Mouse (Mus musculus): ENCODE results near the gene Olfr1325.
"Not testable (repeated sequence)": the region's sequence is repeated elsewhere in the genome, so short reads cannot be mapped to it uniquely, and the experiment has no call there.

DNA sequence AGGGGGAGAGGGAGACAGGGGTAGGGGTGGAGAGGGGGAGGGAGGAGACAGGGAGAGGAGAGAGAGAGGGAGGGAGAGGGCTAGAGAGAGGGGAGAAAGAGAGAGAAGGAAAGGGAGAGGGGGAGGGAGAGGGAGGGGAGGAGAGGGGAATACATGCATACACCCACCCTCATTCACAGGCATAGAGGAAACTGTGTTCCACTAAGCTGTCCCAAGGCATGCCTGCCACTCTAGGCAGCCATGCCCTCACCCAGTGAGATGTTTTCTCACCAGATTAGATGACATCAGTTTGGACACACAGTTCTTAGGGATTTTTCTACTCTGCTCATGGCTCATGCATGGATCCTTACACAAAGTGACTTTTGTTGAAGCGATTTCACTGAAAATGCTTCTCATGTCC lies 53.9 kb downstream of the Olfr1325 start:
- TF ChIP-seq E2F4 (IDR thresholded peaks at IDR 0.05; ENCODE audit: insufficient read depth); POLR2A (IDR thresholded peaks at IDR 0.05; ENCODE audit: insufficient read length, low read depth); TCF12 (IDR thresholded peaks at IDR 0.05; ENCODE audit: insufficient read depth, poor library complexity, severe bottlenecking); MYOG (IDR thresholded peaks at IDR 0.05; ENCODE audit: control insufficient read depth in 1 of 3, insufficient read depth in 1 of 3, insufficient read length in 2 of 3, low read depth in 2 of 3); TCF3 (IDR thresholded peaks at IDR 0.05; ENCODE audit: insufficient read length, low read depth); POLR2AphosphoS2 (IDR thresholded peaks at IDR 0.05; ENCODE audit: insufficient read length, low read depth); SRF (IDR thresholded peaks at IDR 0.05; ENCODE audit: control insufficient read depth, insufficient read length, low read depth); CEBPB (IDR thresholded peaks at IDR 0.05; ENCODE audit: insufficient read depth, poor library complexity, severe bottlenecking); MYOD1 (IDR thresholded peaks at IDR 0.05; ENCODE audit: control insufficient read depth in 1 of 3, insufficient read length in 2 of 3, low read depth in 2 of 3): not testable (repeated sequence)
